Mouse (Mus musculus) adrenal gland, postnatal 25 days (tissue): Measurements from ENCODE around the gene Ntrk3. TPM values are rescaled to one million over a fixed set of nuclear protein-coding genes. Genes with fewer than 3 reads are reported as not detected.

Experiments used
- DNase-seq: peaks from one replicate; pipeline ENCODE4 v3.0.0; 2021; ENCODE audit warnings: mixed read lengths
- total RNA-seq: library from RNA; stranded (reverse); gene quantifications from 2 replicates; pipeline ENCODE4 v1.2.3, GENCODE M21; 2021

Gene Ntrk3
- total RNA-seq, 1 experiment from 2014 or later, result 24.3 TPM

DNA sequence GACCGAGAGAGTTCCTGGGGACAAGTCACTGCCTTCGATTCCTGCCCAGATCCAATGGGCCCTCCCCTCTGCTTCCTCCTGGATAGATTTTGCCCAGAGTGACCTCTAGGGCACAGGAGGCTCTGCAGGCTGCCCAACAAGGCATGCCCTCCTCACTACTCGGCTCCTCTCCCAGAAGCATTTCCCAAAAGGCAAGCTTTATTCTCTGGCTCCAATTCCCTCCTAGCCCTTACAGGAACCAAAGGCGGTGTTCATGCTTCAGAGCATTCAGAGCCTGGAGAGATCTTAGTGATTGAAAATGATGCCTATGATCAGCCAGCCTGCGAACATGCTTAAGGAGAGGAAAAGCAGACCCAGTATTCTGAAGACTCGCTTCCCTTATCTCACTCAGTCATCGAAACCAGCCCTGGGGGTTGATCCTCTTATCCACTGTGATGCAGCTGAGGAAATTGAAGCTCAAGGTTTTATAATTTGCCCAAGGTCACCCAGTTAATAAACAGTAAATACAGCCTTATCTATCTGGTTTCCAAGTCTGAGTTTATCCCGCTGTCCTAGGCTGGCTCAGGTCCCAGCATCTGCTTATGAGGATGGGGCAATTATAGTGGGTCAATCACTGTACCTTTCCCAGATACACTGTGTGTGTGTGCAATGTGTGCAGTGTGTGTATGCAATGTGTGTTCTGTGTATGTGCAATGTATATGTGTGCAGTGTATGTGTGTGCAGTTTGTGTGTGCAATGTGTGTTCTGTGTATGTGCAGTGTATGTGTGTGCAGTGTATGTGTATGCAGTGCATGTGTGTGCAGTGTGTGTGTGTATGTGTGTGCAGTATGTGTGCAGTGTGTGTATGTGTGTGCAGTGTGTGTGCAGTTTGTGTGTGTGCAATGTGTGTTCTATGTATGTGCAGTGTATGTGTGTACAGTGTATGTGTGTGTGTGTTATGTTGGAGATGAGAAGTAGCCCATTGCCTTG, 376.2 kb downstream of the Ntrk3 start:
- peak; percentile 9 for DNase-seq

- DNase-seq, result no peak
Measured at GRCm38 (mm10) chr7:78347464-78347863, 390.3 kb downstream of the Ntrk3 start.

DNA sequence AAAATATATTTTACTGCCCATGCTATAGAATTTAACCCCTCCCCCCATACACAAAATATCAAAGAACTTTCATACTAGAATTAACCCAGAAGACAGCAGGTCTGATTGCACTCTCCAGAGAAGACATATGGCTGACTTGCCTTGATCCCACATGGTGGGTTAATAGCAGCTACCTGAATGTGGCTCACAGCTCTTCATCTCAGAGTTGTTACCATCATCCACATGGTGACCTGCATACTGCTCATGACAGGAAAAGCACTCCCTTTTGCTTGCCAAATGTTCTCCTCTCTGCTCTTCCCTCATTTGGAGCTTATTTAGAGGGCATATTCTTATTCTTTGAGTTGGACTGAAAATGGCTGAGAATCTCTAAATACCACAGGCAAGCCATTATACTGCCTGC, 404.4 kb downstream of the Ntrk3 start:
- no peak for DNase-seq

GRCm38 (mm10) chr7:78328301-78328700, 409.5 kb downstream of the Ntrk3 start:
- no peak for DNase-seq

DNA sequence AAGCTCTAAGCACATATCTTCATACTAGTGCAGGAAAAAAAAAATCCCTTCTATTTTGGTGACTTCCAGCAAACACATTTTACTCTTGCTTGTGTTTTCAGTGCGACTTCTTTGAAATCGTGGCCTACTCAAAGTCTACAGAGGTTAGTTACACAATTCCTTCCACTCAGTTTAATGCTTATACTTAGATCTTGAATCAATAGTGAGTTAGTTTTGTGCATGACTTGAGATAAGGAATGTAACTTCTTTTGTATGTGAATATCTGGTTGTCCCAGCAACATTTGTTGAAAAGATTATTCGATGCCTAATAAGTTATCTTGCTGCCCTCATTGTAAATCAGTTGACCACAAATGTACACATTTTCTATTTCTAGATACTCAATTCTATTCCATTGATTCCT, 411.6 kb downstream of the Ntrk3 start:
- no peak for DNase-seq

- no peak for DNase-seq
Measured at GRCm38 (mm10) chr7:78318640-78319039, 419.2 kb downstream of the Ntrk3 start.

DNA sequence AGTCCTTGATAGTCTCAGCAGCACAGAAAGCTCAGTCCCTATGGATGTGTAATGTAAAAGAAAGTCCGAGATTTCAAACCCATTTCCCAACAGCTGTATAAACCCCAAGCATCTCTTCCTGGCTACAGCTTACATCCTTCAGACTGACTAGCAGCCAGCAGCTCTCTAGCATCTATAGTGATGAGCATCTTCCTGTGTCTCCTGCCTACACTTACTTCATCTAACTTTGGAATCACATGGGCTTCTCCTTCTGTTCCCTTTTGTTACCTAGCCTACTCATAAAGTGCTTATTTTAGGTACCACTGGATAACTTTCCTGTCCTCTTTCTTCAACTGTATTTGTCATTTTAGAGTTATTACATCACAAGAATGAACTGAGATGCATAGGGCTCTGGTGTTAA, 432.0 kb downstream of the Ntrk3 start:
- no peak for DNase-seq

GRCm38 (mm10) chr7:78305029-78305428, 432.8 kb downstream of the Ntrk3 start:
- DNase-seq, result no peak

GRCm38 (mm10) chr7:78297290-78297689, 440.5 kb downstream of the Ntrk3 start:
- no peak for DNase-seq

GRCm38 (mm10) chr7:78294322-78294721, 443.5 kb downstream of the Ntrk3 start:
- no peak for DNase-seq

- no peak for DNase-seq
Measured at GRCm38 (mm10) chr7:78290186-78290585, 447.6 kb downstream of the Ntrk3 start.

DNA sequence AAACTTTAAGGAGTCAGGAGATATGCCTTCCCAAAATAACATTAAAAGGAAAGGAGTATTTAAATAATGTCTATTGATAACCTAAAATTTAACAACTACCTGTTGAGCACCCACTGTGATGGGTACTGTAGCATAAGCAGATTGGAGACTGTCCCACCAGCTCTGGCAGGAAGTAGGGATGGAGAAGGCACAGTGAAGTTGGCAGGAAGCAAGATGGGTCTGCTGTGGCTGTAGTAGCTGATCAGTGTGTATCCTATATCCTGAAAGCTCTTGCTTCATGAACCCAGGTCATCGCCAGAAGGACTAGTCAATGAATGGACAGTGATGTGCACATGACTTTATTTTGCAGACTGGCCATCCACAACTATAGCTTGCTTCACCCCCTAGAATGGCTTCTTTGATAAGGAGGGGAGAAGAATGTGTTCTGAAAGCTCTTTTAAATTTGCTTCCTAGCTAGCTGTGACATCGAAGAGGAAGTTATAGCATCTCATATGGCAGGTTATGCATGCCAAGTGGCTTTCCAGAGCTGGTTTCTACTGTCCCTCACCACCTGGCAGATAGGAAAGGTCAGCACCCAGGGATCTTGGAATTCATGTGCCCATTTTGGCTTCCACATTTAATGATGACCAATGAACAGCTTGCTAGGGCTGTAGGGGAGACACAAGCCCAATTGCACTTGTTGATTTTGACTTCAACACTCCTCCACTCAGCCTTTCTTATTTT, 451.1 kb downstream of the Ntrk3 start:
- DNase-seq, result no peak

- DNase-seq, result no peak
Measured at GRCm38 (mm10) chr7:78269506-78270250, 468.1 kb downstream of the Ntrk3 start.

- DNase-seq, result no peak
Measured at GRCm38 (mm10) chr7:78267461-78268007, 470.3 kb downstream of the Ntrk3 start.

DNA sequence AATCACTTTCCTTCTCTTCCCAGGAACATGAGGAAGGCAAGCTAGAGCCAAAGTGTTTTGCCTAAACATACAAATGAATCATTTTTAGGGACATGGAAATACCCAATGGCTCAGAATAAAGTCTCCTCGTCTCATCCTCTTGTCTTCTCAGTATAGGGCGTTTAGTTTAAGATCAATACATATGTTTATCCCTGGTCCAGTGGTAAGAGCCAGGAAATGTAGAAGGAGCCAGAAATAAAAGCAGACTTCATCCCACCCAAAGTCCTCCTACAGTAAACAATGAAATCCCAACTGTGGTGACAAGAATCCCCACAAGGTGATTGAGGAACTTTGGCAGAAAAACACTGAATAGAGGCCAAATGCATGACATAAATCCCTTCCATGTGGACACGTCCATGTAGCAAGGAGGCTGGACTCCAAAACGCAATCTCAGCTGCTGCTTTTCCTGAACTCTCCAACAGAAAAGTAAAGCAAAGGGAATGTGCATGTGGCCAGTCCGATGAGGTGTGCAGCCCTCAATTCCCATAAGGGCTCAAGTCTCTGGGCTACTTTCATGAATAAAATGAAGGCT, 473.3 kb downstream of the Ntrk3 start:
- no peak for DNase-seq

- DNase-seq, result no peak
Measured at GRCm38 (mm10) chr7:78261420-78262125, 476.2 kb downstream of the Ntrk3 start.

- no peak for DNase-seq
Measured at GRCm38 (mm10) chr7:78258151-78258550, 479.7 kb downstream of the Ntrk3 start.

DNA sequence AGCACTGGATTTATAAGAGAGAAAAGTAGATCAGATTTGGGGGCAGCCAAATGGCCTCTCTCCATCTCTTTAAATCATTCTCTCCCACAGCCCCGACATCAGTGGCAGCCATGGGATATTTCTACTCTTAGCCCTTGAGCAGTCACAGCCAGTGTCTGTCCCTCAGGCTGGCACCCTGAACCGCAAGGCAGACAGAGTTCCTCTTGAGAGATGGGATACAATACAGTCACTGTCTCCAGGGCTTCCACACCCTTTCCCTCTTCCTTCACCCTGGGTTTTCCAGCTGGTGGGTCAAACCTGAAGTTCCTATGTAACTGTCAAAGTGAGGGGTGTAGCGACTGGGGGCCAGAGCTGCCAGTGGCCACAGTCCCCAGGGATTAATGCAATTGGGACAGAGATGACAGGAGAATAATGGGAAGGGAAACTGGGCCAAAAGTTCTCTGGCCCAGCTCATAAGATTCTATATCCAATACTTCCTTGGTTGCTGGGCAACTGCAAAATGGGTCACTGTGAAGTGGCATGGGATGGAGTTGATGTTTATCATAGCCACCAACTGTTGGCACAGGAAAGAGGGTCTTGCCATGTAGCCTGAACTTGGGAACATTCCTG, 483.9 kb downstream of the Ntrk3 start:
- no peak for DNase-seq

DNA sequence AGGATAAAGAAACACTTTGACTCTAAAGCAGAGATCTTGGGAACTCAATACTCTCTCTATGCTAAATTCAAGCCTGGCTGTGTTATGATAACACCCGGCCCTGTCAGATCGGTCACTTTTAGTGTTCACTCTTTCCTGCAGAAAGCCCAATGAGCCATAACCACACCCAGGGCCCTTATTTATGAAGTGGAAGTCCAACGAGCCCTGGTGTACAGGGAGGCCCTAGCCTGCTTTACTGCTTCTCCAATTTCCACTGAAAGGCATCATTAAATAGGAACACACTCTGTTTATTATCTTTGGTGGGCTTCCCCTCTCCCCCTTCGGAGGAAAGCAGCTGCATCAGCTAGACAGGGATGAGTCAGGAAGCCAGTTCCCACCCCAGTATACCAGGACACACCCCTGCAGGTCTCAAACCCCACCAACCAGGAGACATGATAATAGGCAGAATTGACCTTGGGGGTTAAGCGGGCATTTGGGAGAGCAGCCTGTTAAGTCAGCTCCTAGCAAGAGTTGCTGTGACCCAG, 489.6 kb downstream of the Ntrk3 start:
- no peak for DNase-seq

GRCm38 (mm10) chr7:78239012-78239411, 498.8 kb downstream of the Ntrk3 start:
- DNase-seq, result no peak

GRCm38 (mm10) chr7:78221668-78222067, 516.1 kb downstream of the Ntrk3 start:
- no peak for DNase-seq
